Mouse (Mus musculus): Measurements from ENCODE around the gene Tnks2.
"Not testable (repeated sequence)": the region's sequence is repeated elsewhere in the genome, so short reads cannot be mapped to it uniquely, and the experiment has no call there.

The Tnks2 gene

GRCm38 (mm10) chr19:36822701-36823100, 11.3 kb upstream of the Tnks2 start:
- no peak for DNase-seq (ENCODE audit: low spot score in 2 of 2)

GRCm38 (mm10) chr19:36827650-36828049, 6.4 kb upstream of the Tnks2 start:
- DNase-seq (ENCODE audit: low spot score in 2 of 2): no peak

GRCm38 (mm10) chr19:36828322-36828721, 5.7 kb upstream of the Tnks2 start:
- DNase-seq (ENCODE audit: low spot score in 2 of 2): no peak

- peak; percentile 31 to 68 for DNase-seq (ENCODE audit: low spot score in 2 of 2)
Measured at GRCm38 (mm10) chr19:36832951-36833787, 863 bp upstream of the Tnks2 start.

- DNase-seq (ENCODE audit: low spot score in 2 of 2): peak in 1 of 2 experiments; percentile 38
Measured at GRCm38 (mm10) chr19:36834532-36835431, 750 bp downstream of the Tnks2 start.

GRCm38 (mm10) chr19:36836035-36836434, 2.0 kb downstream of the Tnks2 start:
- no peak for DNase-seq (ENCODE audit: low spot score in 2 of 2)

GRCm38 (mm10) chr19:36840301-36840700, 6.3 kb downstream of the Tnks2 start:
- no peak for DNase-seq (ENCODE audit: low spot score in 2 of 2)

GRCm38 (mm10) chr19:36843866-36844265, 9.8 kb downstream of the Tnks2 start:
- DNase-seq (ENCODE audit: low spot score in 2 of 2): no peak

- no peak for DNase-seq (ENCODE audit: low spot score in 2 of 2)
Measured at GRCm38 (mm10) chr19:36845924-36846323, 11.9 kb downstream of the Tnks2 start.

- DNase-seq (ENCODE audit: low spot score in 2 of 2): no peak
Measured at GRCm38 (mm10) chr19:36853831-36854230, 19.8 kb downstream of the Tnks2 start.

GRCm38 (mm10) chr19:36857851-36858250, 23.8 kb downstream of the Tnks2 start:
- no peak for DNase-seq (ENCODE audit: low spot score in 2 of 2)

- DNase-seq (ENCODE audit: low spot score in 2 of 2): no peak
Measured at GRCm38 (mm10) chr19:36860393-36860792, 26.4 kb downstream of the Tnks2 start.

GRCm38 (mm10) chr19:36865905-36866304, 31.9 kb downstream of the Tnks2 start:
- no peak for DNase-seq (ENCODE audit: low spot score in 2 of 2)

GRCm38 (mm10) chr19:36867416-36867815, 33.4 kb downstream of the Tnks2 start:
- no peak for DNase-seq (ENCODE audit: low spot score in 2 of 2)

GRCm38 (mm10) chr19:36868675-36869074, 34.6 kb downstream of the Tnks2 start:
- not testable (repeated sequence) for DNase-seq (ENCODE audit: low spot score in 2 of 2)

GRCm38 (mm10) chr19:36874651-36875050, 40.6 kb downstream of the Tnks2 start:
- no peak for DNase-seq (ENCODE audit: low spot score in 2 of 2)

- DNase-seq (ENCODE audit: low spot score in 2 of 2): no peak
Measured at GRCm38 (mm10) chr19:36877329-36877728, 43.3 kb downstream of the Tnks2 start.

- DNase-seq (ENCODE audit: low spot score in 2 of 2): no peak
Measured at GRCm38 (mm10) chr19:36878743-36879495, 44.9 kb downstream of the Tnks2 start.

GRCm38 (mm10) chr19:36883119-36883518, 49.1 kb downstream of the Tnks2 start:
- DNase-seq (ENCODE audit: low spot score in 2 of 2): no peak

- no peak for DNase-seq (ENCODE audit: low spot score in 2 of 2)
Measured at GRCm38 (mm10) chr19:36886316-36886715, 52.3 kb downstream of the Tnks2 start.

GRCm38 (mm10) chr19:36887706-36888105, 53.7 kb downstream of the Tnks2 start:
- no peak for DNase-seq (ENCODE audit: low spot score in 2 of 2)

- no peak for DNase-seq (ENCODE audit: low spot score in 2 of 2)
Measured at GRCm38 (mm10) chr19:36891746-36892145, 57.7 kb downstream of the Tnks2 start.
